Mouse (Mus musculus) midbrain, postnatal 0 days (tissue): ENCODE measurements around the gene Gper1. TPM values are rescaled to one million over a fixed set of nuclear protein-coding genes. Genes with fewer than 3 reads are reported as not detected.

Source experiments
- ATAC-seq: fragments of 200-750 bp; cut with Nextera tagmentation; 2 replicates; pipeline ENCODE4 v1.8.0; 2017; ENCODE audit warnings: moderate number of reproducible peaks, mild to moderate bottlenecking, moderate TSS enrichment, moderate library complexity; ENCODE audit not compliant: low FRiP score
- DNase-seq: peaks from one replicate; pipeline ENCODE4 v3.0.0-alpha.2; 2015; ENCODE audit warnings: low spot score
- H3K27ac ChIP-seq: fragments of 300-500 bp; sonication (generic); 2 replicates; pipeline ENCODE4 v1.5.1; 2014; ENCODE audit warnings: low read depth, mild to moderate bottlenecking, low read length, mixed read lengths
- H3K27me3 ChIP-seq: fragments of 300-500 bp; sonication (generic); 2 replicates; pipeline ENCODE4 v1.6.1; 2014; ENCODE audit warnings: low read length, control low read depth, mixed read lengths; ENCODE audit not compliant: insufficient read depth
- H3K36me3 ChIP-seq: fragments of 300-500 bp; sonication (generic); 2 replicates; pipeline ENCODE4 v1.6.1; 2014; ENCODE audit warnings: low read length, control low read depth, mixed read lengths; ENCODE audit not compliant: insufficient read depth
- H3K4me1 ChIP-seq: fragments of 300-500 bp; sonication (generic); 2 replicates; pipeline ENCODE4 v1.6.1; 2014; ENCODE audit warnings: mild to moderate bottlenecking, control low read depth, antibody characterized with exemption, low read length, mixed read lengths; ENCODE audit not compliant: insufficient read depth
- H3K4me2 ChIP-seq: fragments of 300-500 bp; sonication (generic); 2 replicates; pipeline ENCODE4 v1.6.1; 2014; ENCODE audit warnings: low read depth, mild to moderate bottlenecking, low read length, mixed read lengths; ENCODE audit not compliant: poor library complexity, severe bottlenecking
- H3K4me3 ChIP-seq: fragments of 300-500 bp; sonication (generic); 2 replicates; pipeline ENCODE4 v1.5.1; 2014; ENCODE audit warnings: low read depth, mild to moderate bottlenecking, low read length, moderate library complexity
- H3K9ac ChIP-seq: fragments of 300-500 bp; sonication (generic); replicated peaks from 2 replicates; pipeline ENCODE4 v1.6.1; 2014; ENCODE audit warnings: mild to moderate bottlenecking, low read length, moderate library complexity, mixed read lengths; ENCODE audit not compliant: poor library complexity, severe bottlenecking
- H3K9me3 ChIP-seq: fragments of 300-500 bp; sonication (generic); 2 replicates; pipeline ENCODE4 v1.6.1; 2016; ENCODE audit warnings: low read length, control low read depth
- CTCF ChIP-seq: IDR thresholded peaks from 2 replicates; pipeline ENCODE4 v1.5.1; 2016; ENCODE audit warnings: antibody characterized with exemption, mild to moderate bottlenecking
- WGBS: fragments of 180-500 bp; shearing (Covaris S2); extraction: QIAGEN DNeasy Blood & Tissue Kit; methylation state at CpG from one replicate; pipeline ENCODE4 v1.1.7; 2014; 5-methylcytosine and 5-hydroxymethylcytosine counted together
- polyA plus RNA-seq: library from polyadenylated mRNA; unstranded; fragments of >200 nt; fragmentation: Nextera tagmentation; extraction: Ambion mirVana; gene quantifications from 2 replicates; pipeline ENCODE4 v1.2.1, GENCODE M21; 2015
- total RNA-seq: library from RNA; depleted of rRNA; stranded (reverse); fragments of >200 nt; gene quantifications from 2 replicates; pipeline ENCODE4 v1.2.3, GENCODE M21; 2014; rRNA removed

The Gper1 gene
- total RNA-seq (5.8 and 8.9 TPM in 2 replicates), polyA plus RNA-seq (5.8 and 7.1 TPM in 2 replicates)

DNA sequence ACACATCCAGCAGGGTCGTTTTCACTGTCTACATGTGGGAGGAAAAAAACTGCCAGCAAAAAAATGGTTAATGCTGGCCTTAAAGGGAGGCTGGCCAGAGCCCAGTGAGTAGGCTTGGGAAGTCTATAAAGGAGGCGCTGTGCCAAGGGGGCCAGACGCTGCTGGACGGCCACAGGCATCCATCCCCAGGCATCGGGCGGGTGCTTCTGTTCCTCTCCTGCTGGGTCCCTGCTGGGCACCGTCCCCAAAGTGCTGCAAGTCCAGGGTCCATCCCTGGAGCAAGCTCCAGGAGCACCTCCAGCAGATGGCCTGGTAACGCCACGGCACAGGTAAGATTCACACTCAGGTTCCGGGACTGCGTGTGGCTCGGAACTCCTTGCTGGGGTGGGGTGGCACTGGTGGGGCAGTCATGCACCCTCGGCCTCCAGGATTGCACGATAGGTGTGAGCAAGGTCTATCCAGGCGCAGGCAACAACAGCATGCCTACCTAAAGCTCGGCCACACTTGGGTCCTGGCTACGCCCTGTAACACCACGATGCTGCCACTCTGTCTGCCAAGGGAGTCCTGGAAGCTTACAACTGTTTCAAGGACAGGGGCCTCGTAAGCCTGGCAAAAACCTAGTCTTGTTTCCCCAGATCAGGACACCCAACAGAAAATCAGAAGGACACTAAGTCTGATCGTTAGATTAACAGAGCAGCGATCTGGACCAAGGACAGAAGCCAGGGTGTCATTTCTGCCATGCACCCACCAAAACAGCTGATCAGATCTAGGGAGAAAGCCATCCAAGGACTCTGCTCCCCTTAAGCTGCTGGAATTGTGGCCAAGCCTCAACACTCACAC, at the start of gene Gper1:
Gper1 (plus strand) TSS at position 126 of the 840 bp plus-strand sequence.
- 0 out of 2 replicates have a peak, but pooled peaks have one; percentile 4 for TF ChIP-seq CTCF
- Histone ChIP-seq H3K36me3 (no peaks in the 10 kb centered on the region), H3K9me3 (no peaks in the 10 kb centered on the region), H3K4me1 (no peaks in the 10 kb centered on the region; the same call in 1 of the 2 replicates), H3K27ac (no peak within 1 kb of the TSS), H3K27me3 (no peaks in the 10 kb centered on the region), H3K4me3 (peak within 1 kb of the TSS; percentile 22; the same call in 1 of the 2 replicates), H3K4me2 (peak within 1 kb of the TSS; percentile 25; the same call in 1 of the 2 replicates), H3K9ac (no peak within 1 kb of the TSS; the same call in 1 of the 2 replicates)
- 48% methylated on average over 21 of the region's 21 CpGs for WGBS
- ATAC-seq (no peak), DNase-seq (peak; percentile 87)

DNA sequence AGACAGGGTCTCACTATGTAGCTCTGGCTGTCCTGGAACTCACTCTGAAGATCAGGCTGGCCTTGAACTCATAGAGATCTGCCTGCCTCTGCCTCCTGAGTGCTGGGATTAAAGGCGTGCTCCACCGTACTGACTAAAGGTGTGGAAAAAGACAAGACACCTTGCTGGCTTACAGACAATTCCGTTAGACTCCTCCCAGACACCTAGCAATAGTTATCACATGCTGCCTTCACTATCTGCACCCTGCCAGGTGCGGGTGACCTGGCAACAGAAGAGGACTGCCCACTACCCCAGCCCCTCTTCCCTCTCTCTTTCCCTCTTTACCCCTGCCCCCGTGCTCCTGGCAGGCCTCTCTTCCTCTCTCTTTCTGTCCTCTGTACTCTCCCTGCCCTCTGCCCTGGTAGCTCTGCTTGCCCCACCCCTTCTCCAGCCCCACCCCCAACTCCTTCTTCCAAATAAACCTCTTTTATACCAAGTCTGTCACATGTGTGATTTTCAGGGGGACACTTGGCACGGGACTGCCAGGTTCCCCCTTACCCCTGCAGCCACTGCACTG, 49.0 kb upstream of the Gper1 start:
- WGBS: 87% methylated on average over 6 of the region's 6 CpGs
- no peak overlapping the region for H3K4me3 ChIP-seq
- DNase-seq (no peak), ATAC-seq (no peak)
- no peak overlapping the region for H3K27ac ChIP-seq
- no peak for TF ChIP-seq CTCF
- H3K36me3 ChIP-seq: no peaks in the 10 kb centered on the region
- no peaks in the 10 kb centered on the region for H3K27me3 ChIP-seq
- no peak overlapping the region for H3K4me2 ChIP-seq
- H3K4me1 ChIP-seq: 0 out of 2 replicates have a peak, but pooled peaks cover 4% of the 10 kb centered on the region
- H3K9ac ChIP-seq: no peak overlapping the region
- no peaks in the 10 kb centered on the region for H3K9me3 ChIP-seq

DNA sequence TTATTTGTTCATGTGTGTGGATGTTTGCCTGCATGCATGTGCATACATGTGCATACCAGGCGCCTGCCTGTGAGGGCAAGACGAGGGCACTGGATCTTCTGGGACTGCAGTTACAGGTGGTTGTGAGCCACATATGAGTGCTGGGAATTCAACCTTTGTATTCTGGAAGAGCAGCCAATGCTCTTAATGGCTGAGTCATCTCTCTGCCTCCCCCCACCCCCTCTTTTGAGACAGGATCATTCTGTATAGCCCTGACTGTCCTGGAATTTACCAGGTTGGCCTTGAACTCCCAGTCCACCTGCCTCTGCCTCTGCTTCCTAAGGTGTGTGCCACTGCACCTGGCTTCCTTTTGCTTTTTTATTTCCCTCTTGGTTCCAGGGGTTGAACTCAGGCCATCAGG, 48.1 kb upstream of the Gper1 start:
- no peak overlapping the region for H3K27ac ChIP-seq
- H3K27me3 ChIP-seq: no peaks in the 10 kb centered on the region
- H3K9ac ChIP-seq: no peak overlapping the region
- no peak for ATAC-seq
- H3K36me3 ChIP-seq: no peaks in the 10 kb centered on the region
- WGBS: 91% methylated on average over 2 of the region's 2 CpGs
- TF ChIP-seq CTCF: no peak
- H3K4me3 ChIP-seq: no peak overlapping the region
- 0 out of 2 replicates have a peak, but pooled peaks cover 4% of the 10 kb centered on the region for H3K4me1 ChIP-seq
- no peaks in the 10 kb centered on the region for H3K9me3 ChIP-seq
- H3K4me2 ChIP-seq: no peak overlapping the region
- DNase-seq: no peak

DNA sequence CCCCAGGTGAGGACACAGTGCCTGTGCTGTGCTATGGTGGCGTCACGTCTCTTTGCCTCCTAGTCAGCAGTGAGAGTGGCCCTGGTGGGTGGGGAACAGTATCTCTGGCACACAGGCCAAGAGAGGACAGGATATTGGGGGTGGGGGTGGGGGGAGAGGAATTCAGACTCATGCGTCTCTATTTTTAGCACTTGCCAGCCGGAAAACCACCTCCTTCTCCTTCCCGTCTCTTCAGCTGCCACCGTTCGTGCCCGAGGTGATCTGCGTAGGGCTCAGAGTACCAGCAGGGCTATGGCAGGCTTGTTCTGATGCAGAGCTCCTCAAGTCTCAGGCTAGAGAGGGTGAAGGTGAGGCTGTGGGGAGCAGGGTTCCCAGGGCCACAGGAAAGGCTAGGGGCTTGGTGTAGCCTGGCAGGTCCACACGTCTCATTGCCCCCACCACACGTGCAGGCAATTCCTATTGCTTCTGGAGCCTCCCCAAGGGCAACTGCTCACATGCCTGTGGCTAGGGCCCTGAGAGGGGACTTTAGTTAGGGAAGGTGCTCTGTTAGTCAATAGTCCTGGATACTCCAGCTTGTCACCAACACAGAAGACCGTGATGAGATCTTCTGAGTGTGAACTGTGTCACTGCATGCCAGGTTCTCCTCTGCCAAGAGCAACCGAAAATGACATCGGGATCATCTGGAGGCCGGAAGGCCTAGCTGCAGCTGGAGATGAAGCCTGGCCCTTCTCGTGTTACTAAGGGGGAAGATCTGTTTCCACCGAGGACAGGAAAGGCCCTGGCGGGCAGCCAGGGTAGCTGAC, 45.3 kb upstream of the Gper1 start, which contains the start of gene Gpr146:
Gpr146 (plus strand) TSS at position 230 of the 803 bp plus-strand sequence.
- Histone ChIP-seq H3K27me3 (no peaks in the 10 kb centered on the region), H3K9me3 (no peaks in the 10 kb centered on the region), H3K9ac (no peak within 1 kb of the TSS), H3K27ac (no peak within 1 kb of the TSS), H3K36me3 (no peaks in the 10 kb centered on the region), H3K4me2 (no peak within 1 kb of the TSS), H3K4me3 (no peak within 1 kb of the TSS), H3K4me1 (0 out of 2 replicates have a peak, but pooled peaks cover 2% of the 10 kb centered on the region)
- no peak for DNase-seq
- TF ChIP-seq CTCF: no peak
- 82% methylated on average over 18 of the region's 18 CpGs for WGBS
- no peak for ATAC-seq

DNA sequence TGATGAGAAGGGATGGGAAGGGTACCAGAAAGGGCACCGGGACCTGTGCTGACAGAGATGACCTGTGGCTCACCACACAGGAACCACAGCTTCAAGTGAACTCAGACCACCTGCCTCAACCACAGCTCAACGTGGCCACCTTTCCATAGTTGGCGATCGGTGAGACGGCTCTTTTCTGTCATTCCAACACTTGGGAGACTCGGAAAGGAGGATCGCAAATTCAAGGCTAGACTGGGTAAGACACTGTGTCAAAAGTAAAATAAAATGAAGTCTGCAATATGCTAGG, 44.7 kb upstream of the Gper1 start:
- Histone ChIP-seq H3K9ac (no peak overlapping the region), H3K4me2 (no peak overlapping the region), H3K27me3 (no peaks in the 10 kb centered on the region), H3K4me1 (no peaks in the 10 kb centered on the region), H3K36me3 (no peaks in the 10 kb centered on the region), H3K9me3 (no peaks in the 10 kb centered on the region), H3K4me3 (no peak overlapping the region), H3K27ac (no peak overlapping the region)
- TF ChIP-seq CTCF: no peak
- ATAC-seq (no peak), DNase-seq (no peak)
- WGBS: 94% methylated on average over 7 of the region's 7 CpGs
